Mouse (Mus musculus) inflammation-experienced regulatory T-cells, adult 6 months (primary cell): Measurements from ENCODE around the gene Slpi. TPM values are rescaled to one million over a fixed set of nuclear protein-coding genes. Genes with fewer than 3 reads are reported as not detected.

Source experiments
- ATAC-seq: one replicate; pipeline ENCODE4 v1.8.0; 2017
- polyA plus RNA-seq, 3 experiments: library from polyadenylated mRNA; unstranded; fragments of 100-300 nt; shearing (Covaris generic); gene quantifications; one replicate each; pipeline ENCODE4 v1.2.1; 2017

Gene Slpi
- polyA plus RNA-seq, result 1 to 10 TPM; 3.3 to 7.1 (median 3.8) TPM

DNA sequence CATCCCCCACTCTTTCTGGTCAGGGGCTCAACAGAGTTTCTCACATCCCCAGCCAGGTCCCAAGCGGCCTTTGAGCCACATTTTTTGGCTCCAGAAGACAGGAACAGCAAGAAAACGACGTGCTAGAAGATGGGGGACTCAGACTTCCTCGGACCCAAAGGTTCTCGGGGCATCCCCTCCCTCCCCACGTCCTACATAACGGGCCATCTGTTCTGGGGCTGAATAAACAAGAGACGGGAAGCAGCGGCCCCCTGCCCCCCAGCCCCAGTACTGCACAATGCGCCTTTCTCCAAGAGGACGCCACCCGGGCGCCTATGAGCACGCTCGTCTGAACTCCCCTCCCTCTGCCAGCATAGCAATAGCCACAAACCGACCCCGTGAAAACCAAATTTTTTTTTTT lies at the start of gene Slpi:
TSS of gene Slpi (minus strand) at position 76 of the 400 bp plus-strand sequence.
- no peak for ATAC-seq

DNA sequence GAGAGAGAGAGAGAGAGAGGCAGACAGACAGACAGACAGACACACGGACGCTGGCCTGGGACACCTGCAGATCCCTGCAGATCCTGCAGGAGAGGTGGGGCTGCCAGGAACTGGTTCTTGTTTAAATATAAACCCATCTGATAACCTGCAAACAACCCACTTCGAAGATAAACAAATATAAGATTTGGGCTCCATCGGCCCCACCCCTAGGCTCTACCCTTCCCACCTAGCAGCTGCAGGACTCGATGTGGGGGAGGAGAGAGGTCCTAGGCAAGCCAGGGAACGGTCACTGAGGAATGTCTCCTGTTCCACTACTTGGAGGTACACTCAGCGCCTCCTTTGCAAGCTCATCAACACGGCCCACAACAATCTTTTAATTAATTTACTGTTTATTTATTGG lies 49.4 kb upstream of the Slpi start:
- ATAC-seq, result no peak

DNA sequence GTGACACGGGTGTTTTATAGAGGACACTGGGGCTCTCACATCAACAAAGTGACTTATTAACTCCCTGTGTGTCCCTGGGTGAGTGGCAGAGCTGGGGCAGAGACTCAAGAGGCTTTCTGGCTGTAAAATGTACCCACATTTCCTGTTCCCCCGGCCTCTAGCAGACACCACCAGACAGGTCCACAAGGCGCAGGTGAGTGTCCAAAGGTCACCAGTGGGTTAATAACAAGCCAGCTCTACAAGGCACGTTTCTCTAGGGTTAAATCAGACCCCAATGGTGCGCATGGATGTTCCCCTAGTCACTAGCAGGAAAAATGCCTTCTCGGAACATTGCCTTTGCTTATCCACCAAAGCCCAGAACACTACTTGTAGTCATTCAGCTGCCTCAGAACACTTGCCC lies 48.8 kb upstream of the Slpi start:
- ATAC-seq, result no peak

DNA sequence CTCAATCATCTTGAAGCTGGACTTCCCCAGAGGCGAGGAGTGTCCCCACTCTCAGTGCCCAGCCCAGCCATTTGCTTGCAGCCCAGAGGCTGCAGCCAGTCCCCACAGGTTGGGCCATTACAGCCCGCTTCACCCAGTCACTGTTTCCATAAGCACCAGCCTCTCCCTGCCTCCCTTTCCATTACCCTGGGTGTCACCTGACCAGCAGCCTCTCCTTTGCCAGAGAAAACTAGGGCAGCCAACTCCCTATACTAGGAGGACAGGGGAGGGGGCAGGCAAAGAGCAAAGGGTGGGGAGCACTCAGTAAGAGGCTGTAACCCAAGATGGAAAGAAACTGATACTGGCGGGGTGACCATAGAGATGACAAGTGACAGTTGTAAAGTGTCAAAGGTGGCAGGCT lies 48.1 kb upstream of the Slpi start:
- ATAC-seq, result no peak

DNA sequence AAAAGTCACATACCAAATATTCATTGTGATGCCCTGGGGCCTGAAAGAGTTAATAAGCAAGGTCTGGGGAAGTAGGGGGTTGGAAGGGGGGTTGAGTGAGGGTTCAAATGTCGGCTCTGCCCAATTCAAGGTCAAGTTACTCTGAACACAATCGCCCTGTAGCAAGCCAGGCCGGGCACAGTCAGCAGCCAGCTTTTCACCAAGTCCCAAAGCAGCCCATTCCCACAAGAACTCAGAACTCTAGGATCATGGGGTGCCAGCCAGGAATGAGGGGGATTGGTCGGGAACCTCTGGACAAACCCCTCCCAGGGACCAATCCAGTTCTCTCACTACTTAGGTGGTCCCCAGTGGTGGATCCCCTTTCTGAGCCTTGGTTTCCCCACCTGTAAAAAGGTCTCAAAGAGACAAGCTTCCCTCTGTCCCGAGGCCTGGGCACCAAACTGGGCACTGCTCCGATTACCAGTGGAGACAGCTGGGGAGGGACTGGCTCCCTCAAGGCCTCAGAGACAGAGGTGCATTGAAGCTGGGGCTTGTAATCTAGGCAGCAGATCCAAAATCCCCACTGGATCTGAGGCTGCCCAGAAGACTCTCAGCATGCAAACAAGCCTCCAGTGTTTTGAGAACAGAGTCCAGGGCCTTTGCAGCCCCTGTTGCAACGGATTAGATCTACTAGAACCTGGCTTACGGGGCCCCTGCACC lies 47.5 kb upstream of the Slpi start:
- no peak for ATAC-seq

DNA sequence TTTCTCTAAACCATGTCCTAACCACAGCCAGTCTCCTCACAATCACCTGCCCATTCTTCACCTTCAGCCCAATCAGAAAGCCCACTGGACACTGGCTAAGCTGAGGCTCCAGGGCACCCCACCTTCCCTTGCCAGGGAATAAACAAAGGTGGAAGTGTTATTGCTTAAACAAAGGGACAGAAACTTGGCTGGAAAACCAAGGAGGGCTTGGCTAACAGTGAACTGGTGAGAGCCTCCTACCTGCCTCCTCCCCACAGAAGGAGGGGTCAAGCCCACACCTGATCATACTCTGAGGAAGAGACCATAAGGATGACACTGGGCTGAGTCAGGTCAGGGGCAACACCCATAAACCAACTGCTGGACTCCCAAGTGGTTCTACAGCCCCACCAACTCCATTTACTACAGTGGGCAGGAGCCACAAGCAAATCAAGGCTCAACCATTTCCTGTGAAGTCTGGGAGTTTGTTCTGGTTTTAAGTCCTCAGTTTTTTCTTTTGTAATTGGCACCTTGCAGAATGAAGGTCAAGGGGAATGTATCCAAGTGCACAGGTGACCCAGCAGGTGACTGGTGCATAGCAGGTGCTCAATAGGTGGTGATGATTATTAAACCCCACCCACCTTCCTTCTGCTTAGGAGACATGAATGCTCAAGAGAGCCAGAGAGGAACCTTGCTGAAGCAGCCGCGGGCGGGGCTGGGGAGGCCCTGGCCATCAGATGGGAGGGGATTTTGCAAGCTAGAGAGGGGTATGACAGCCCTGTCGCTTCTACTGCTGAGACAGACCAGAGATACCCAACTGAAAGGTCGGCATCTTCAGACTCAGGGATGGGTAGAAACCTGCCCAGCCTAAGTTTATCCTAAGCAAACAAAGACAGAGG lies 46.6 kb upstream of the Slpi start:
- ATAC-seq, result no peak

DNA sequence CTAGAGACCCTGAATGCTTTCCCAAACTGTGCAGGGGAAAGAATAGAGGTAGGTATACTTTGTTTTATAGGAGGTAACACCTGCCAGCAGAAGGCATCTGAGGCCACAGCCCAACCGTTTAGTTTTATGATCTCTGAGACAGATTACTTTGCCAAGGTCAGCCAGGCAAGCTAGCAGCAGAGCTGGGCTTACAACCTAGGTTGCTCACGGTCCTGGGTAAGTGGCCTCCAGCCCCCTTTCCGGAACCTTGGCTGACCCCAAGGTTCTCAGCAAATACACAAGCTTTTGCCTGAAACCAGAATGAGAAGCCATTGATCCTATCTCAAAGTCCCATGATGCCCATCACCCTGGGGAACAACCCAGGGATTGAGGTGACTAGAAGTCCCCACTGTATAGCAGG lies 45.8 kb upstream of the Slpi start:
- no peak for ATAC-seq

DNA sequence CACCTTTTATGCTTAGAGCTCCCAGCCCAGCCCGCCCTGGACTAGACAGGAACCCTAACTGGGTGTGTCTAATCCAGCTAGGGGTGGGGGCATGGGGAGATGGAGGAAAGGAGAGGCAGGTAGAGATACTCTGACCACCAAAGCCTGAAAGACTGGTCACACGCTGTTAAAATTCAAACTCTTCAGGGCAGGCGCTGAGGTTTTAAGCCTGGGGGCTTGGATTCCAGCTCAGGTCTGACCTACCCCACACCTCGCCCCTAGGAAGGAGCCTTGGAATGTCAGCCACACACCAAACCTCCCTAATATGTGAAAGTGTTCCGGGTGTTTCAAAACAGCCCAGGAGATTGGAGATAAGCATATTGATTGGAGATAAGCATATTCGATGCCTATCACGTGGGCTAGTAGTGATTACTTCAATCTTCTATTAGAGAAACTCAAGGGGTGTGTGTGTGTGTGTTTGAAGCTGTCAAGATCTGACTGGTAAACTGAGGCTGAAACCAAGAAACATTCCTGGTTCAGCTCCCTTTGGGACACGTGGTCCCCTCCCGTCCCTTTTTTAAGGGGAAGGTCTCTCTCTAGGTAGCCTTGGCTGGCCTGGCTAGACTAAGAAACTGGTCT lies 44.5 kb upstream of the Slpi start:
- ATAC-seq, result no peak

DNA sequence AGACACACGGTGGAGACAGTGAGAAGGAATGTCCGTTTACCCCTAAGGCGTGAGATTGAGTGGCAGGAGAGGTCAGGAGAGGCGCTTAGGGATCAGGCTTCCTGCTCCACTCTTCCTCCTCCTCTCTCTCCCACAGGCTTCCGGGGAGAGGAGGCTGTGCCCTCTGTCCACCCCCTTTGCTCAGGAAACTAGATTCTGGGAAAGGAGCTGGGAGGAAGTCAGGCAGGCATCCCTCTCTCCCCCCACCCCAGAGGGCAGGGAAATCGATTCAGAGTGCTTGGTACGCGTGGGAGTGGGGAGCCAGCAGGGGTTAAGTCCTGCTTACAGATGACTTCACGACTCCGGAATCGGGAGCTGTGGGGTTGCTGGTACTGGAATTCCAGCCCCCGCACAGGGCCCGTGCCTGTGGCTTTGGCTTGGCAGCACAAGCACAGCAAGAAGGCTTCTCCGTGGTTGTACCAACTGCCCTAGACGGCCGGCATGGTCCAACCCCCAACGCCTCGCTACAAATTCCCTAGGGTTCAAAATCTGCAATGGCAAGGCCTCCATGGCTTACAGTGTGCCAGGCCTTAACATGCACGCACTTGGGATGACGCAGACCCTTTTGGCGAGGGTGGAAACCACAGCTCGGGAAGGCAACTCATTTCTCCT lies 43.8 kb upstream of the Slpi start:
- no peak for ATAC-seq

DNA sequence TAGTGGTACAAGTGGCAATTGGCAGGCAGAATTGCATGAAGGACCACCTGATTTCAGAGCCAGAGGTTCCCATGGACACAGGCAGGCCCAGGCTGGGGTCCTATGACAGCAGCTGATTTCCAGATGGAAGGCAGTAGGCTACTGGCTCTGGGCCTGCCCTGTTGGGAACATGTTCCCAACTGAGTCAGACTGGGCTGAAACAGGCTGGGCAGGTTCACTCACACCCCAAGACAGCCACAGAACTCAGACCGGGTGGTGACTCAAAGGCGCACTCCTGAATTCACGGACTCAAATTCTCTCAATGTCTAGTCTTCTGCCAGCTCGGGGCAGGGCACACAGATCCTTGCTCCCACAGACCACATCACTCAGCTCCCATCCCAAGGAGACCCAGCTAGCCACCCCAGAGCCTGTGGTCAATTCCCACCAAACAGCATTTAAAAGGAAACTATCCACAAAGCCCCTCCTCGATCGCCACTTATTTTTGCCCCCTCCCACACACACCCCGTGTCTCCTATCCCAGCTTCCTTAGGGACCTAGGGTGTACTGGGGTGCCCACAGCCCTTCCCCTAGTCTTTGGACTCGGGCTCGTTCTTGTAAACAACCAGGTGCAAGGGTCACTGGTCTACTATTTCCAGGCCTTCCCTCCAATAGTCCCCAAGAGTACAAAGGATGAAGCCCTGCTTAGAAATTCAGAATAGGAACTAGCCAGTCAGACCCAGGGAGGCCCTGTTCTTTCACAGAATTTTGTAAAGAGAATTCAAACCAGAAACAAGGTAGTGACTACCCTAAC lies 43.0 kb upstream of the Slpi start:
- ATAC-seq, result no peak

DNA sequence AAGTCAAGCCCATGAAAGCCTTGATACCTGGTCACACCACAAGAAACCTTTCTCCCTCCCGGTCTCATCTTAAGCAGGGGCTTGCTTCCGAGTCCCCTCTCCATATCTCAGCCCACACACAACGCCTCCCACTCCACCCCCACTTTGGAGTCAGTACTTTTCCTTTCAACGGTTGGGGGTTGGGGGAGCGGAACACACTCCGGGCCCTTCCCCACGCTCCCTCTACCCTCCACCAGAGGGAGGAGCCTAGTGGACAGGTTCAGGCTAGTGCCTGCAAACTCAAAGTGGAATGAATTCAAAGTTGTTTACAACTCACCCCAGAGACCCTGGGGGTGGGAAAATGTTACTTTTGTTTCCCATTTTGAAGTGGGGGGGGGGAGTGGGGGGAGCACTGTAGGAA lies 41.8 kb upstream of the Slpi start:
- no peak for ATAC-seq

DNA sequence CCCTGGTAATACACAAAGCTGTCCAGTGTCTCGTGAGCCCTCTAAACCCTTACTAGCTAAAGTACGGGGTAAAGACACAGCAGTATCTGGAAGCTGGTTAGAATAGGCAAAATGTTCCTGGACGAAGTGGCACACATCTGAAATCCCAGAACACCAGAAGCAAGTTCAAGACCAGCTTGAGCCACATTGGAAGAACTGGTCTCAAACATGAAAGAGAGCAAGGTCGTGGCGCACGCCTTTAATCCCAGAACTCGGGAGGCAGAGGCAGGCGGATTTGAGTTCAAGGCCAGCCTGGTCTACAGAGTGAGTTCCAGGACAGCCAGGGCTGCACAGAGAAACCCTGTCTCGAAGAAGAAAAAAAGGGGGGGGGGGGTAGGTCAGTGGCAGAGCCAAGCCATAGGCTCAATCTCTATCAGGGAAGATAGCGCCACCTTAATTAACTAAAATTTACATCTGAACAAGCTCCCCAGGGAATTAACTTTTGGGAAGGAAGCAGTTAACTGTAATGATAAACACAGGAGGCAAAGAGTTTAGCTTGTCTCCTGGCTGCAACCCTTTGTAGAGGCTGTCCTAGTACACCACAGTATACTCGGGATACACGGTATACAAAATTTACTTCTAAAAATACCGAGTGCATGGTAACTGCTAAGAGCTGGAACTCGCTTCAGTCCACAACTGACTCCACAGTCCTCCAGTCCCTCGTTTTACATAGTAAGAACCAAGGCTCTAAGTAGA lies 41.2 kb upstream of the Slpi start:
- ATAC-seq, result no peak

DNA sequence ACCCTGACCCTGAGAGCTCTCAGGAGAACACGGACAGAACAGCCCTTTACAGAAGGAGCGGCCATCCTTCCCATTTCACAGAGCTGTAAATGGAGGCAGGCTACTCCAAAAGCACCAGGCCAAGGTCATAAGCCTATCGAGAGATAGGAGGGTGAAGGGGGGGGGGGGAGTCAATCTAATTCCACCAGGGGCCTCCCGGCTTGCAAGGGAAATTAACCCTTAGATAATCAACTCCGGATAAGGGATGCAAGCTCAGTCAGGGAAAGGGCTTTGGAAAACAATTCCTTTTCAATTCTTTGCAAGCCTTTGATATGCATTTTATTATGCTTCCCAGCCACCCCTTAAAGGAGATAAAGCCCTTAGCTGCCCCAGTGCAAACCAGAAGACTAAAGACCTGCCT lies 39.6 kb upstream of the Slpi start:
- no peak for ATAC-seq

DNA sequence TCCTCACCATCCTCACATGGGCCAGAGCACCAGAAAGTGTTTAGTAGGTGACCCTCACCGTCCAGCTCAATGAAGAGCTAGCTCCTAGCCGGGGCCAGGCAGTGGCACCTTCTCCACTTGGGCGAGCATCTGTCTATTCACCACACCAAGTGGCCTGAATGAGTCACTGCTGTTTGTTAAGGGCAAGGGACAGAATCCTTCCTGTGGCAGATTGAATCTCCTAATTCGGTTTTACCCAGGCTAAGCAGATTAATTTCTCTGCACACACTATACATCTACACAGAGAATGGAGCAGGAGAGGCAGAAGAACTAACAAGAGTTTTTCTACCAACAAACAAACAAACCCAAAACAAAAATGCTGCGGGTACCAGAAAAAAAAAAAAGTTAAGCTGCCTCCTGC lies 38.1 kb upstream of the Slpi start:
- no peak for ATAC-seq

DNA sequence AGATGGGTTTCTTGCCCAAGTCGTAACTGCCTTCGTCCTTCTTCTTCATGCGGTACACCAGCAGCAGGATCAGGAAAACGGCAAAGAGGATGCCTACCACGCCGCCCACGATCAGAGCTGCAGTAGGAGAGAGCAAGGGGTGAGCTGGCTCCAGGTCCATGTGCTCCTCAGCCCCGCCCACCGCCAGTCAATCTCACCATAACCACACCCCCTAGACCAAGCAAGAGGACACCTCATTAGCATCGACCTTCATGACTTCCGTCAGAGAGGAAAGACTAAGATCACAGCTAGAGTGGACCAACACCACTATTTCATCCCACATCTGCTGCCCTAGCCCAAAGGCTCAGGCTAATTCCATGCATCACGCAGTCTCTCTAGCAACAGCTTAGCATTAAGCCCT lies 37.2 kb upstream of the Slpi start:
- ATAC-seq, result no peak

DNA sequence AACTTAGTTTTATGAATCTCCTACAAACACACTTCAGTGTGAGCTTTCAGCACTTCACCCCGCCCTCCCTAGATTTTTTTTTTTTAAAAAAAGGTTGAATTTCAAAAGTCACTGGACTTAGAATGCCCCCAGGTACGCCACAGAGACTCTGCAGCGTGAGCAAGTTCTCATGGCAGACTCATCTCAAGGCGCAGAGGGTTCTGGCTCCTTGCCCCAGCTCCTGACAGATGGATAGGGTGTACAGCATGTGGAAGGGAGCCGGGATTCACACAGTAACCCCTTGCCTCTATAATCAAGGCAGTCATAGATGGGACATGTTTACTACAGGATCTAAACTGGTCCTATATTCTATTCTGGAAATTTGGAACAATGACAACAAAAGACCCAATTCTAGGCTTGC lies 36.5 kb upstream of the Slpi start:
- ATAC-seq, result no peak

DNA sequence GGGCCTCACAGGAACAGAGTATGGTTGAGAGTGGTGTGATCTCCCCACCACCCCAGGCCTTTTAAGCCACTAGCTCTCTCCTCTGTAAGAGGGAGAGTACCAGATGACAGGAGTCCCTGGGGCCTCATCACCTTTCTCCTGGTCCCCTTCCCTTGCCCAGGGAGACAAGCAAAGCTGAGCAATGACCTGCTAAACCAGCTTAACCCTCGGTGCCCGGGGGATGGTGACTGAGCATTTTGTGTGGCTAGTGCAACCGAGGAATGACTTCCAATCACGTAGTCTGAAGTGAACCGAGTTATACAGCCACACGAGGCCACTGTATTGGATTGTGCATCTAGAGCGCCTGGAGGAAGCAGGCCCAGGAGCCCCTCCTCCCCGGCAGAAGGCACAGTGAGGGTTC lies 35.5 kb upstream of the Slpi start:
- no peak for ATAC-seq

DNA sequence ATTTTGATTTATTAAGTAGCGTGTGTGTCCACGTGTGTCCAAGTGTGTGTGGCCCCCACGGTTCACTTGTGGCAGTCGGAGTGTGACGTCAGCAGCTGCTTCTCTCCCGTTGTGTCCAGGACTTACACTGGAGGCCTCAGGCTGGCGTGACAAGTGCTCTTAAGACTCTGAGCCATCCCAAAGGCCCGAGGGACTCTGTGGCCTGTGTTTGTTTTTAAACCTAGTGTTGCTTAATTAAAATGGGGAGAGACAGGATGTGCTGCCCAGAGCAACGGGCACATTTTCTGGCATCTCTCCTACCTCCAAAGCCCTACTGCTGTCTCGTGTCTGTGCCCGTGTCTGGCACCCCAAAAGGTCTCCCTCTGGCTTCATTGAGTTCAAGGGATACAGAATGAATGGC lies 34.6 kb upstream of the Slpi start:
- no peak for ATAC-seq

DNA sequence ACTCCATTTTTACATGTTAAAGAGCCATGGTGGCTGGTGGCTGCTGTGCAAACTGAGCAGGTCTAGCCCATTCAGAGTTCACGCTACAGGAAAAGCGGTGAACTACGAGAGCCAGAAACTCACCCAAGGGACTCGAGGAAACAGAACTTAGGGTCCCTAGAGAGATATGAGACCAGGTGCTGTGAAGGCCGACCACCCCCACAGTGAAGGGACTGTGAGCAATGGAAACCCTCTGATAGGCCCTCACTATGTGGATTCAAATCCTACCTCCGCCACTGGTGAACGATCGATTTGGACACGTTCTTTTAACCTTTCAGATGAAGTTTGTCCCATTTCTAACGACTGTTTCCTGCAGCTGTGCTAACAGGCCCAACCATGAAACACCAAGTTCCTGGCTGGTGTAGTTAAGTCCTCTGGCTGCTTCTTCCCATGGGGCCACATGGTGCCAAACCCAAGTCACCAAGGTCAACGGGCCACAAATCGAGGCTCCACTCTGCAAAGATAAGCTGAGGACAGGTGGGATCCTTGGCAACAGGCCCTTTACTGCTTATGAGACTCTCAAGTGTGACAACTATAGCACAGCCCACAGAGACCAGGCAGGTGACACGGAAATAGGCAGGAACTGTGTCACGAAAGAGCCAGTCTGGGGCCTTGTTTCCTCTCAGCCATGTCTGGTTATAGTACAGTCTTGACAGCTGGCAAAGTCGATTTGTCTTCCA lies 33.9 kb upstream of the Slpi start:
- no peak for ATAC-seq

DNA sequence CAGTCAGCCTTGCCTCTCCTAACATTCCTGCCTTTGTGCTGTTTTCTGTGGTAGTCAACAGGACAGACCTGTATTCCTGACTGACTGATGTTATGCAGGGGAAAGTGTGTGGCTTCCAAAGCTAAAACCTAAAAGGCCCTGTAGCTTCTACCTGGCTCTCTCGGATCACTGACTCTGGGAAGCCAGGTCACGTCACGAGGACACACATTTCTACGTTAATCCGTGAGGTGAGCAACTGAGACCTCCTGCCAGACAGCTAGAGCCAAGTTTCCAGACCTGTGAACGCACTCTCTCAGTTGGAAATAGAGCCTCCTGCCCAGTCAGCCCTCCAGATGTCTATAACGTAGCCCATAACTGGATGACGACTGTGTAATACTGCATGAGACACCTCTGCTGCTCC lies 33.1 kb upstream of the Slpi start:
- no peak for ATAC-seq

DNA sequence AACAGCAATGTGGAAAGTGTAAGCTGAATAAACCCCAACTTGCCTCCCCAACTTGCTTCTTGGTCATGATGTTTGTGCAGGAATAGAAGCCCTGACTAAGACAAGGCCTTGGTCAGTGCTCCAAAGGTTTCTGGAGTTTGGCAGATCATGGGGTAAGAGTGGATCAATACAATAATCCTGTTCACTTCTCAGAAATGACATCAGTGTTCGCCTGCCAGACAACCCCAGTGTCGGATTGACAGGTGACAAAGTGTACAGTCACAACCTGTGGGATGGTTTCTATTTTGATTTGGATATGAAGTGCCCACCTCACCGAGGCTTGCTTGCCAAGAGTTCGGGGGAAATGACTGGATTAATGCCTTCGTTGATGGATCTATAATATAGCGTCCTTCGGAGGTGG lies 32.4 kb upstream of the Slpi start:
- no peak for ATAC-seq
